Mouse (Mus musculus) heart, adult 2 months (tissue): ENCODE results near the gene Cilp.

ENCODE experiments used
- CTCF ChIP-seq: fragments of 200-600 bp; IDR thresholded peaks from 2 replicates; pipeline ENCODE4 v1.8.1; 2022; ENCODE audit warnings: antibody characterized with exemption, mild to moderate bottlenecking, moderate library complexity
- EP300 ChIP-seq: fragments of 200-500 bp; IDR thresholded peaks from 2 replicates; pipeline ENCODE4 v1.6.1; 2011; ENCODE audit warnings: low read depth, low read length, control low read depth; ENCODE audit not compliant: insufficient read depth
- POLR2A ChIP-seq: fragments of 200-500 bp; IDR thresholded peaks from 2 replicates; pipeline ENCODE4 v1.6.1; 2011; ENCODE audit warnings: mild to moderate bottlenecking, low read depth, low read length, control low read depth; ENCODE audit not compliant: insufficient read depth

- TF ChIP-seq EP300 (no peak), CTCF (no peak), POLR2A (no peak)
Observed at GRCm38 (mm10) chr9:65223927-65224326, 41.1 kb upstream of the Cilp start.
